Mouse (Mus musculus): ENCODE data around the gene Mtg2.
A peak's percentile ranks its signal among the peaks of the same experiment; 100 is the strongest.

Gene Mtg2

GRCm38 (mm10) chr2:180107081-180107480, 36.7 kb downstream of the Mtg2 start:
- DNase-seq = no peak

DNA sequence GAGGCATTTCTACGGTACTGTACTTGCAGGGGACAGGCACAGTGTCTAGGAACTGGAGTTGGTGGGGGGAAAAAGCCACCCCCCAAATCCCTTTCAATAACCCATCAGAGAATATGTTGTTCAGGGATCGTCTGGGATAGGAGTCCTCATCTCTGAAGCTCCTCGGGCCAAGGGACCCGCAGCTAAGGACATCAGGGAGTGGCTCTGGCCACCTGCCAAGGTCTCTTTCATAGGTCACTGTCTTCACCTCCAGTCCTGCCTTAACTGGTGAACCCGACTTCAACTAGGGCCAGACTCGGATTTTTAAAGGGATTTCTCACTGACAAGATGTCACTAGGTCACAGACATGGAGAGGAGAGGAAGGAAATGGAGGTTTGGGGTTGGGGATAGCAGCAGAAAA, 37.9 kb downstream of the Mtg2 start:
- no peak for DNase-seq

- DNase-seq = peak; percentile 77
Measured at GRCm38 (mm10) chr2:180113909-180114890, 43.8 kb downstream of the Mtg2 start.

DNA sequence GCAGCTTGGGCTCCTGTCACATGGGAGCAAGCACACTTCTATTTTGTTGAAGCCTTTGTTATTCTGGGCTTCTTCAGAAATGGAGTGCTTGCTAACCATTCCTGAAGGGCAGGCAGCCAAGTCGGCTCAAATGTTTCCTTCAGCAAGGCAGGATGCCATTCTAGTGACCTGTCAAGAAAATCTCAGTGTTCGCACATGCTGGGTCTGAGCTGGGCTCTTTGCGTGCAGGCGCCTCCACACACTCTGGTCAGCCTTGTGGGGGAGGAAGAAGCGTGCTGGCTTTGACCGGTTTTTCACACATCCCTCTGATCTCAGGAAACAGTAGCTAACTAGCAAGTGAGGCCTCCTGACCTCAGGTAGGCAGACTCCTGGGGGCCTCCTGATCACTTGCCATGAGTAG, 44.9 kb downstream of the Mtg2 start:
- DNase-seq = no peak

- DNase-seq = no peak
Measured at GRCm38 (mm10) chr2:180116081-180116493, 45.7 kb downstream of the Mtg2 start.

DNA sequence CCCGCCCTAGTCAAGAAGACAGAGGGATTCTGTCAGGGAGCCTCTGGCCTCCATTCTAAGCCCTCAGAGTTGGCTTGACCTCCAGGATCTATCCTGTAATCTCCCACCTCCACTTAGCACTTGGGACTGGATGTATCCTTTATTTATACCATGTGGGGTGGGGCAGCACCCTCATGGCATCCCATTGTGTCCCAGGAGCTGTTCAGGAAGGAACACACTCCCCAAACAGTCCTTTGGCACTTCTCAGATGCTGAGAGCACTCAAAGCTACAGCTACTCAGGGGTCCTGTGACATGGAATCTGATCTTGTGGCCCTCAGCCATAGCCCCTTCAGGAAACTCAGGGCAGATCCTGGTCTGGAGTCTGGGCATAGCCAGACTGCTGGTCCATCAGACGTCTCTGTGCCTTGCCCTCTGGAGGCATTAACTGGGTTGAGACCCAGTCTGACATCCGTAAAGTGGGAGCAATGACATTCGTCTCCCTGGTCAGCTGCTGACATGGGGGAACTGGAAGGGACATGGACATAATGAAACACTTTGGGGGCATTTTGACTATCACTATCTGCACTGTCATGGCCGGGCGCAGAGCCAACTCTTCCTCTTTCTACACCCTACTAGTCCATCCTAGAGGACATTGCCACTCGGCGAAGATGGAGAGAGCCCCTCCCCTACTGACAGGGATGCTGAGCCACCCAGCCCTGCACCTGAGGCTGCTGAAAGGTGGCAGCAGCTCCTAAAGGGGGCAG, 46.5 kb downstream of the Mtg2 start:
- no peak for DNase-seq

DNA sequence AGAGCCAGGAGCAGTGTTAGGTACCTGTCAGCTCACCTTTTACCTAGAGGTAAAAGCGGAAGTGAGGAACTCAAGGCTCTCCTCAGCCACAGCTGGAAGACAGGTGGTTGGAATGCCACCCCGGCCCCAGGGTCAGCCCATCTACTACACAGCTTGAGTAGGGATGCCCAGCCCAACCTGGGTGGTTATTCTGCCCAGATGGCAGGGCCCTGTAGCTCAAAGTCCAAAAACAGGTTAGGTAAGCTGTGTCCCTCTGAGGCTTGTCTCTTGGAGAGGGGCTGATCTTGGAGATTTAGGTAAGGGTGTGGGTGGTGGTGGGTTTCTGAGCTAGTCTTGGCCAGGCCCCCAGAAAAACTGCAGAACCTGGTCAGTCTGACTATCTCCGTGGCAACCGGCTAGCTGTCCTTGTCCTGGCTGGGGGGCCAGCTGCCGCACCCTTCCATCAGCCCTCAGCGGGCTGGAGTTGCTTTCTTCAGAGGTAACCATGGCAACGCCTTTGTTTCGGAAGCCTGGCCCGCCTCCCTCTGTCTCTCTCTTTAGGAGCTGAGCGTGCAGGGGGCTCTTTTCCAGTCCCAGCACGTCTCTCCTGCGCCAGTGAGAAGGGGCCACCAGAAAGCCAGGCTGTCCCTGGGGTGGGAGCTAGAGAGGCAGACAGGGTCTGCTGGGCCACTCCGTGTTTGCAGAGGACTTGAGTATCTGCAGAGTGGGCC, 47.3 kb downstream of the Mtg2 start:
- peak; percentile 72 for DNase-seq

DNA sequence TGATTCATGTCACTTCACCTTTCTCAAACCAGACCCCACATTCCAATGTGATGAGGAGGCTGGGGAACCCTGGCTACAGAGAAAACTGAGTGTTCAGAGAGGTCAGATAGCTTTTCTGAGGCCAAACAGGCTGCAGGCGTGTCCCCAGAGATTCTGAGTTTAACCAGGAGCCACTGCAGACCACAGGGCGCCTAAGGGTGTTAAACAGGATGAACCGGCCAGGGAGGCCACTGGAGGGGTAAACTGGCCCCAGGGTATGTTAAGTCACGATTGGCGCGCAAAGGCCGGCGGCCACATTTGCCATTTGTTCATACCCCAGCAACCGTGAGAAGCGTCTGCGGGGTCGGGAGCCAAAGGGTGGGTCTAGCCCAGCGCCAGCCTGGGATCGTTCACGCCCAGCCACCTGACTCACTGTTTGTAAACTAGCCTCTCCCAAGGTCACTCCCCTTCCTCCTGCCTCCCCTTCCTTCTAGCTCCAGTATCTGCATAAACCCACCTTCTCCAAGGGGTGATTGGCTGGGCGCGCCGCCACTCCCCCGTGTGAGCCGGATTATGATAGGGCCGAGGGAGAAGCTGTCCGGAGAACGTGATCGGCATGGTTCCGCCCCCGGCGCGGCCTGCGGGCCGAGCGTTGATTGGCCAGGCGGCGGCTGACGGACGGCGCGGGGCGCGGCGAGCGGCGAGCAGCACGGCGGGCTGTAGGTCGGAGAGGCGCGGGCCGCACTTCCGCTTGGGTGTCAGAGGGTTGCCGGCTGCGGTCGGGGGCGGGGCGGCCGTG, 48.5 kb downstream of the Mtg2 start, which contains the start of gene Osbpl2:
Gene Osbpl2, plus strand, starts transcription at position 646 of the 778 bp plus-strand sequence.
- DNase-seq = peak; percentile 100

DNA sequence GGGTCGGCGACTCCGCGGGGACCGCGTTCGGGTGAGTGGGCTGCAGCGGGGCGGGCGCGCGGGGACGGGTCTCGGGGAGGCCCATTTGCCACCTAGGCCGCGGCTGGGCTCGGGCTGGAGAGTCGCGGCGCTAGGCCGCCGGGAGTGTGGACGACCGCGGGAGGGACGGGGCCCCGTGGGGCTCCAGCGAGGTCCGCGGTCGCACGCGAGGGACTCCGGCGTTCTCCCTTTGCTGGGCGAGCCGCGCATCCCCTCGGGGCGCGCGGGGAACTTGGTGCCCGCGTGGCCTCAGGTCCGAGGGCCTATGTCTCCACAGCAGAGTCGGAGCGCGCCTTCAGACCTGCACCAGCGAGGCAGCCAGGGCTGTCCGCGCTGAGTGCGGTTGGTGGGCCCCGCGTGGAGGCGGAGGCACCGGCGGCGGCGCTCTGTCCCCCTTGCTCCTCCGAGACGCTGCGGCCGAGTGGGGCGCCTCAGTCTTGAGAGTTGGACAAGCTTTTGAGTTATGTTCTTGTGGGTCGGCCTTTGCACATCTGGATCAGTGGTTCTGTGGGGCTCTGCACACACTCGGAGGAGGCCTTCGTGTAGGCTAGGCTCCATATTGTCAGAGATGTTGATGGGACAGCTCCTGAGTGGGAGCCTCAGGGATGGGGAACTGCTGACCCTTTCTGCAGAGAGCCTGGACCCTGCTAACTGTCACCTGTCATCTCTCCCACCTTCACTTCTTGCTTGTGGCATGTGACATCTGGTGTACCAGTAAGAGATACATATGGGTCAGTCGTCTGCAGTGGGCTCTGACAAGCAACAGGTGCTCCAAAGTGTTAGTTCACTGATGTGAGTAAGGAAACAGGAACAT, 49.3 kb downstream of the Mtg2 start:
- DNase-seq = no peak

DNA sequence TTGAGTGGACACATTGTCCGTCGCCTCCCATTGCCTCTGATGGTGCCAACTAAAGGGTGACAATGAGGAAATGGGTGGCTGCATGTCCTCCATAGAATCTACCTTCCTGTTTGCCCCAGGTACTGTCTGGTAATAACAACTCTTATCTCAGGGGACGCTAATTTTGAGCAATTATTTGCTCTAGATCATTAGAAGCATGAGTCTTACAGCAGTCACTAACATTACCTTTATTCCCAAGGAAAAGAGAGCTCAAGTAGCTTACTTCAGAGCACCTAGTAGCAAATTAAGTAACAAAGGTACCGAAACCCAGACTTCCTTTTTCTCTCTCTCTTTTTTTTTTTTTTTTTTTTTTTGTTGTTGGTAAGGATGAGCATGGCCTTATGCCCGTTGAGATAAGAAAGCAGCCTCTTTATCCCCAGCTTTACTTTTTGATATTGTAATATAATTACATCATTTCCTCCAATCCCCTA, 49.9 kb downstream of the Mtg2 start:
- DNase-seq = no peak

GRCm38 (mm10) chr2:180124192-180124591, 53.8 kb downstream of the Mtg2 start:
- DNase-seq = no peak

GRCm38 (mm10) chr2:180126195-180126594, 55.8 kb downstream of the Mtg2 start:
- DNase-seq = peak; percentile 67

GRCm38 (mm10) chr2:180127675-180128074, 57.3 kb downstream of the Mtg2 start:
- DNase-seq = no peak

- DNase-seq = no peak
Measured at GRCm38 (mm10) chr2:180133231-180133630, 62.8 kb downstream of the Mtg2 start.

- DNase-seq = no peak
Measured at GRCm38 (mm10) chr2:180133911-180134310, 63.5 kb downstream of the Mtg2 start.

GRCm38 (mm10) chr2:180135414-180135813, 65.0 kb downstream of the Mtg2 start:
- DNase-seq = no peak
